Mouse (Mus musculus): ENCODE data around the gene Jam3. TPM values are rescaled to one million over a fixed set of nuclear protein-coding genes. Genes with fewer than 3 reads are reported as not detected.

Jam3 gene
- total RNA-seq (2015; ENCODE audit: low replicate concordance) (not detected in 2 replicates), total RNA-seq (2017; ENCODE audit: low replicate concordance) (1.2 TPM in 1 of 2 replicates, not detected in the other)

GRCm38 (mm10) chr9:27154763-27155530, at the start of gene Jam3:
TSS of gene Jam3 (minus strand) at chr9:27155421.
- ATAC-seq (replicated peaks; ENCODE audit: low FRiP score, poor library complexity, severe bottlenecking), result no peak

DNA sequence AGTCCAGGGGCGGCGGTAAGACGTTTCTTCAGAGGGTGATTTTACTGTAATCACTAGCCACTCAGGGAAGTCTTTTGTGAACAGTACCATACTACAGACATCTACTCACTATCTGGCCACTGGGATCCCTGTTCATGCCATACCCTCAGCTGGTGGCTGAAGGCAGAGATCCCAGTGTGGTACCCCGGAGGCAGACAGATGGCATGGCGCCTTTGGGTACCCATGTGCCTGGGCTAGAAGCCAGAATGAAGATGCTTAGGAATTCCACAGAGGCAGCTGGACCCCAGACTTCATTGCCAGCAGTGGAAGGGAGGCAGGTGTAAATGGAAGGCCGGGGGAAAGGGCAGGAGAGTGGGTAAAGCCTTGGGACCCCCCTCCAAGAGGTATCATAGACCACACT, 49.0 kb upstream of the Jam3 start:
- ATAC-seq (replicated peaks; ENCODE audit: low FRiP score, poor library complexity, severe bottlenecking), result no peak

GRCm38 (mm10) chr9:27203134-27203533, 47.9 kb upstream of the Jam3 start:
- ATAC-seq (replicated peaks; ENCODE audit: low FRiP score, poor library complexity, severe bottlenecking), result no peak

- no peak for ATAC-seq (replicated peaks; ENCODE audit: low FRiP score, poor library complexity, severe bottlenecking)
These were observed 46.4 kb upstream of the Jam3 start for GRCm38 (mm10) chr9:27201472-27202219.

GRCm38 (mm10) chr9:27193592-27194080, 38.4 kb upstream of the Jam3 start:
- ATAC-seq (replicated peaks; ENCODE audit: low FRiP score, poor library complexity, severe bottlenecking), result no peak

DNA sequence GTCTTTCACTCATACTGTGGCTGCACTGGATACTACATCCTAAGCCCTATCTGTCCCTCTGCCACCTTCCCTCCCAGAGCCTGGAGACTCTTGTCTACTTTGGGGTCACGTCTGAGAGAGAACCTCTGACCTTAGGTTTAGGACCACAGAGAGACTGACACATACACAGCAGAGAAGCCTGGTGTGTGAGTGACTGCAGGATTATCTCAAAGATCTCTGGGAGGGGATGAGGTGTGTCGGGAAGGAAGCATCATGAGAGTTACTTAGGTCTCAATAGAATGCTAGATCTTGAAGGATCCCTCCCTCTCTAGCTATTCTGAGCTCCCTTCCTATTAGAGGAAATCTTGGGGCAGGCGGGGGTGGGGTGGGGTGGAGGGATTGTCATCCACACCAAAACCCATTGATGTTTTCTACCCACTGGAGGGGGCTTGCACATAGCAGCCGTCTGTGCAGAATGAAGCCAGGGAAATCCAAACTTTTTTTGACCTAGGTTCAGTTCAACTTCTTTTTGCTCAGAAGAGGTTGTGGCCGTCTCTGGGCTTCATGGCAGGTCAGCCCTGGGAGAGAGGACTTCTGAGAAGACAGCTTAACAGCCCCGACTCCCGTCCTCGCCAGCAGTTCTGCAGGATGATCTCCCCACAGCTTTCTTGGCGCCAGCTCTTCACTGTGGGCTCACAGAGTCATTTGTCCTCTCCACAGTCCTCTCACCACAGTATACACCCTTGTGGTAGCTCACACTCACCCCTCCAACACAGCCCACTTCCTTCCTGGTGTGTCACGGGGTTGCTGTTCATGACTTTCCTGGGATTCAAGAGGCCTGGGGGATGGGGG, 37.8 kb upstream of the Jam3 start:
- ATAC-seq (replicated peaks; ENCODE audit: low FRiP score, poor library complexity, severe bottlenecking), result no peak

DNA sequence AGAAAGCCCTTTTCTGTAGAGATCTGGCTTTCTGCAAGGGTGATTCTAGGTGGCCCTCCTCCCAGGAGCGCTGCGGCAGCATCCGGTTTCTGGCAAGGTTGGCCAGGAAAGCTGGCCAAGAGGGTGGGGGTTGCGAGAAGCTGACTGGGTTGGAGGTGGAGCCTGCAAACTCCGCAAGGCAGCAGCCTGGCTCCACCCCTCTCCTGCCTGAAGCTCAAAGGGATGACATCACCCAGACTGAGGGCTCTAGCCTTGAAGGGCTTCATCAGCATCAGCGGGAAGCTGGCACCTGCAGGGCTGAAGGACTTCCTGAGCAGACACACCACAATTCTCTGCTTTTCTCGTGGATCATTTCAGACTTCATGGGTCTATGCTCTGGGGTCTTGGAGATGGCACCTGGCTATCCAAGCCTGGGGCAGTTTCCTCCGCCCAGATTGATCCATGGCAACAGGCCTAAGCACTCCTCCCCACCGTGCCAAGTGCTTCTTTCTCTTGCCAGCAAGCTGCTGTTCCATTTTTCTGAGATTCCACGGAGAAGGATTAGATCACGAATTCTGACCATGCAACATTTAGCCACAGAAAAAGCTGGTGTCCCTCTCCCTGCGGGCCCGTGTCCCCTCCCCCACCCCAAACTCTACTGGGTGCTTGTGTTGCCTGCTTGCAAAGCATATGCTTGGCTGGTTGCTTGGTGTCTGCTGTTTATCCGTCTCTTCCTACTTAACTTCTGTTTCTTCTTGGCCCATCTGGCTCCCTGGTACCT, 37.0 kb upstream of the Jam3 start:
- ATAC-seq (replicated peaks; ENCODE audit: low FRiP score, poor library complexity, severe bottlenecking), result no peak

- ATAC-seq (replicated peaks; ENCODE audit: low FRiP score, poor library complexity, severe bottlenecking), result no peak
These were observed 36.3 kb upstream of the Jam3 start for GRCm38 (mm10) chr9:27191501-27191981.

DNA sequence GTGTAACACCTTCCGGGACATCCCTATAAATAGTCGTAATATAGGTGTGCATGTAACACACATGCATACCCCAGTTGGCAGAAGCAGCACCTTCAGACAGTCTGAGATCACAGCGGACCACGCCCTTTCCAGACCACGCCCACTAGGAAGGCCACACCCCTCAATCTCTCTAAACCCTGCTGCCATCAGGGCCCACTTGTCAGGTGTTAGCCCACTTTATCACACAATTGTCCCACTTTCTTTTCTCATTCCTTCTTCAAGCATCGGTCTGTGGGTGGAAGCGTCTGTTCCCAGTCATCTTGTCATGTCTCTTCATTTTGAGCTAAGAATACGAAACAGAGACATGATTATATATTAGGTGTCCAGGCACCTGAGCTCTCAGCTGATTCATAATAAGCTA, 35.2 kb upstream of the Jam3 start:
- ATAC-seq (replicated peaks; ENCODE audit: low FRiP score, poor library complexity, severe bottlenecking), result no peak

DNA sequence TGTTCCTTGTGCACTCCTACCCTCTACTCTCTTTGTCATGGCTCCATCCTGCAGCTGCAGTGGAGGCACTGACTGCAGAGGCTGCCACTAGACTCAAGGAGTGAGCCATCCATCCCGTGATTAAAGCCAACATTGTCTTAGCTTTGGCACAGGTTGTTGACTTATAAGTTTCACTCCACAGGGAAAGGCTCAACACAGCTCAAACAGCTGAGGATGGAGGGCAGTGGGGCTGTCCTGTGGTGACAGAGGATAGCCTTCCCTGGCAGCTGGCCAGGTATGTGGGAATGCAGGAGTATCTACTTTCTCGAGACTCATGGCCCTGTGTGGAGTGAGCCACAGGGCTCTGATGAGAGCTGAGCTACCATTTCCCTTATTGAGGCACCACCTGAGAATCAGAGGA, 34.1 kb upstream of the Jam3 start:
- no peak for ATAC-seq (replicated peaks; ENCODE audit: low FRiP score, poor library complexity, severe bottlenecking)

DNA sequence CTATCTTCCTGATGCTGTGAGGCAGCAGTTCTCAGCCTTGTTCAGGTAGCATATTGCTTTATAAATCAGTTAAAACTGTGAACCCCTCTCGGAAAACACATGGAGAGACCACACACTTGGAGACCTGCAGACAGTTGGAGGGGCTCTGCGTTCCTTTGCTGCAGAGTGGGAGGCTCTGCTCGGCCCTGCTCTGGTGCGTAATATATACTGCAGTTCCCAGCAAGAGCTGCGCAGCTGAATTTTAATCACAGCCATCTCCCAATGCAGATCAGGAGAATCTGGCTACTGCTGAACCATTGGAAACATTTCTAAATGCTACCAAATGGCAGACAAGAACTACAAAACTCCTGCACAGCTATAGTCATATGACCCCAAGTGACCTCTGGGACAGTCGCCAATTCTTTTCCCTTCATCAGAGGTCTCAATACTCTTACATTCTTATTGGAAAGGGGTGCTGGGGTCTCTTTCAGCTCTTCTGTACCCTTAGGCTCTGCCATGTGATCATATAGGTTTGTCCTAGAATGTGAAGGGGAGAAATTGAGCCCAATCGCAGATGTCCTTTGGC, 33.5 kb upstream of the Jam3 start:
- ATAC-seq (replicated peaks; ENCODE audit: low FRiP score, poor library complexity, severe bottlenecking), result no peak

DNA sequence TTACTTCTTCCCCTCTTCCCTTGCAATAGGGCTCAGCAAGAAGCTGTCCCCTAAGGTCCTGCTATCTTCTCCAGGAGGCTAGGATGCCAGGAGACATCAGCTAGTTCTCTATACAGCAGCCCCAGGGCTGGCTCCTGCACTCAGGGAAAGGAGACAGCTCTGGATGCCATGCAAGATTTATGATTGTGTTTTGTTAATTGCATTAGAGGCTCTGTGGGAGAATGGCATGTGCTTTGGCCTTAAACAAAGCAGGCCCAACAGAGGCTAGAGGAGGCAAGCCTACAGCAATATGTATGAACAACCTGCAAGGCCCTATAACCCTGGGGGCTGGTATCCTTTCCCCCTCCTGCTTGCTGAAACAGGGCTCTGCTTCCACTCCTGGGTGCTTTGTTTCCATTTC, 30.6 kb upstream of the Jam3 start:
- no peak for ATAC-seq (replicated peaks; ENCODE audit: low FRiP score, poor library complexity, severe bottlenecking)

DNA sequence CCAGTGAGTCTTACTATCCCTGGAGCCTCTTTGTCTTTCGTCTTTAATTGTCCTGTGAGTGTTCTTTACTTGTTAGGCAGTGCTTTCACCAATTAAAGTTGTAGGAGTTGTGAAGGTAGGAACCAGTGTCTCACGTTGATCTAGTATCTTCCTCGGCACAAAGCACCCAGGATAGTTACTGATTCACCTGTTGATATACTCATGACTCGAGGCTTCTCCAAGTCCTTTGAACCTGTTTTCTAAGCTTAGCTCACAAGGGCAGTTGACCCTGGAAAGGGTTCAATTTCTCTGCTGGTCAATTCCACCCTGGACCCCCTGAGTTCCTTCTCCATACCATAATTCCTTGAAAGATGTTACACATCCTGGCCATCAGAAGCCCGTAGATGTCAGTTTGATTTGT, 26.9 kb upstream of the Jam3 start:
- no peak for ATAC-seq (replicated peaks; ENCODE audit: low FRiP score, poor library complexity, severe bottlenecking)

DNA sequence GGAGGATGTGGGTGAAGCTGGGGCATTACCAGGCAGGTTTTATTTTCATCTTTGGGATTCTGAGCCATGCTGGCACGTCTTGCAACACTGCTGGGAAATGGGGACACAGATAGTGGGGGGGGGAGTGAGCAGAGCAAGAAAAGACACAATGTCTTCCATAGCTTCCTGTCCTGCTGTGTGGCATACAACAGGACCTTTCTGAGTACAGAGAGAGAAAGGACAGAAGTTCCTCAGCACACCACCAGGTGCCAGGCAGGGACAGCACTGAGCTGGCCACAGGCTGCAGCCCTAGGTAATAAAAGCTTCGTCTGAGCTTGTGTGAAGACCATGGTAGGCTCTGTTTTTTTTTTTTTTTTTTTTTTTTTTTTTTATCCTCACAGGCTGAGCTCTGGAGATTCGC, 25.3 kb upstream of the Jam3 start:
- no peak for ATAC-seq (replicated peaks; ENCODE audit: low FRiP score, poor library complexity, severe bottlenecking)

GRCm38 (mm10) chr9:27178935-27179334, 23.7 kb upstream of the Jam3 start:
- no peak for ATAC-seq (replicated peaks; ENCODE audit: low FRiP score, poor library complexity, severe bottlenecking)

DNA sequence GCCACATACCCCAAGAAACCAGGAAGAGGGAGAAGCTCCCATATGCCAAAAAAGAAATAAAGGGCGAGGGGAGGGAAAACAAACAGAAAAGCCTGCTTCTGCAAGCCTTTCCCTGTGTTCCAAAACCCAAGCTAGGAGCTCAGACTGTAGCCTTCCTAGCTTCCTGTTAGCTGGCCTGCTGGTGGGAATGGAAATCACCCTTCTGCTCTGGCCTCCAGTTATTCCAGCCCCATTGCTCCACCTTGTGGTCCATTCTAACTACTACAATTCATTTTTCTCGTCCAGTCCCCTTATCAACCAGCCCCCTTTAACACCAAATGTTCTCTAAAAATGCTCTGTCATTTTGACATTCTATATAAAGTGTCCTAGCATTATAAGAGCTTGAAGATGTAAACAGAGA, 20.9 kb upstream of the Jam3 start:
- no peak for ATAC-seq (replicated peaks; ENCODE audit: low FRiP score, poor library complexity, severe bottlenecking)

DNA sequence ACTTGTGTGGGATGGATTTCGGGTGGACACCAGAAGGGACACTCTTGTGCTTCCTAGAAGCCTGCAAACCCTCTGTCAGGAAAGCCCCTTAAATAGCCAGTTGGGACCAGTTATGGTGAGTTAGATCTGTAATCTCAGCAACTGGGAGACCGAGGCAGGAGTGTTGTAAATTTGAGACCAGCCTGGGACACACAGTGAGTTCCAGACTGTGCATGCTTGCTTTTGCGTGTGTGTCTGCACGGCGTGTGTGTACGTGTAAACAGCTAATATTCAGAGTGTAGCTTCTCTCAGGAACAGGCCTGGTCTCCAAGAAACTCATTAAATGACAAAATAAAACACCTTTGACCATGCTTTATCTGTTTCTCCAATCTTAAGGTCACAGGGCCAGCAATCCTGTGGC, 20.5 kb upstream of the Jam3 start:
- ATAC-seq (replicated peaks; ENCODE audit: low FRiP score, poor library complexity, severe bottlenecking), result no peak

GRCm38 (mm10) chr9:27175241-27175640, 20.0 kb upstream of the Jam3 start:
- ATAC-seq (replicated peaks; ENCODE audit: low FRiP score, poor library complexity, severe bottlenecking), result no peak

GRCm38 (mm10) chr9:27174079-27174478, 18.9 kb upstream of the Jam3 start:
- ATAC-seq (replicated peaks; ENCODE audit: low FRiP score, poor library complexity, severe bottlenecking), result no peak

All from erythroid progenitor cell, adult 5-6 weeks (primary cell).